Mouse (Mus musculus) cerebellum, postnatal 14 days (tissue): ENCODE measurements at regions not wholly inside any gene's neighbourhood (a gene's known extent, or its start where the extent isn't known, plus 50 kb on each side); places are given as distances from the start of the nearest gene placed in this dataset.
"Not testable (repeated sequence)": the region's sequence is repeated elsewhere in the genome, so short reads cannot be mapped to it uniquely, and the experiment has no call there.

Experiments used
- DNase-seq, 2 experiments: peaks; one replicate each; pipeline ENCODE4 v3.0.0; 2021; ENCODE audit warnings: mixed read lengths in 2 of 2

DNA sequence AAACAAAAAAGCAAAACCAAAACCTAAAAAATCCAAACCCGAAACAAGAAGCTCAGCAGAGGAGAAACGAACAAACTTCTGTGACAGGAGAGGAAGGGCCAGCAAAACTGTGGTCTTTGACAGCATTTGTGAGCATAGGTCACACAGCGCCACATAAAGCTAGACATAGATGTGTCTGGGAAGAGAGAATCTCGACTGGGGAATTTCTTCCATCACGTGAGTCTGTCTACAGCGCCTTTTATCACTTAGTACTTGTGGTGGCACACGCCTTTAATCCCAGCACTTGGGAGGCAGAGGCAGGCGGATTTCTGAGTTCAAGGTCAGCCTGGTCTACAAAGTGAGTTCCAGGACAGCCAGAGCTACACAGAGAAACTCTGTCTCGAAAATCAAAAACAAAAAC lies 250.2 kb upstream of the Tgfbr2 start:
- DNase-seq, result not testable (repeated sequence)

- no peak for DNase-seq
Observed at GRCm38 (mm10) chr9:116415021-116415420, 239.9 kb upstream of the Tgfbr2 start.

GRCm38 (mm10) chr9:116411067-116411466 lies 235.9 kb upstream of the Tgfbr2 start:
- no peak for DNase-seq

DNA sequence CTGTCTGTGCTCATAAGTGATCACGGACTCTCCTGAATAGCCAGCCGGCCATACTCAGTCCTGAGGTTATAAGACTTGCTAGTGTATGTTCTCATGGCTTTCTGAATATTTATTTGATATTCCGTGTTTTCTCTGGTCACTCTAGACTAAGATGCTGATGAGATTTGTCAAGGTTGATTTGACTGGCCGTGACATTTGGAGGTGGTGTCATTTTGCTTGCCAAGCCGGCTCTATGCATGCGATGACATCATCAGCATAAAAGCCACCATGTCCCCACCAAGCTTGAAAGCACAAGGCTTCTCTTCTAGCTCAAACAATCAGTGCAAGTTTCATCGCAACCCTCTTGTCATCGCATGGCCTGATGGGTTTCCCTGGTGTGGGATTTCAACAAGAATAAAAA lies 235.3 kb upstream of the Tgfbr2 start:
- DNase-seq, result no peak

- no peak for DNase-seq
Observed at GRCm38 (mm10) chr9:116408116-116408515, 233.0 kb upstream of the Tgfbr2 start.

- DNase-seq, result no peak
Observed at GRCm38 (mm10) chr9:116405051-116405450, 229.9 kb upstream of the Tgfbr2 start.

DNA sequence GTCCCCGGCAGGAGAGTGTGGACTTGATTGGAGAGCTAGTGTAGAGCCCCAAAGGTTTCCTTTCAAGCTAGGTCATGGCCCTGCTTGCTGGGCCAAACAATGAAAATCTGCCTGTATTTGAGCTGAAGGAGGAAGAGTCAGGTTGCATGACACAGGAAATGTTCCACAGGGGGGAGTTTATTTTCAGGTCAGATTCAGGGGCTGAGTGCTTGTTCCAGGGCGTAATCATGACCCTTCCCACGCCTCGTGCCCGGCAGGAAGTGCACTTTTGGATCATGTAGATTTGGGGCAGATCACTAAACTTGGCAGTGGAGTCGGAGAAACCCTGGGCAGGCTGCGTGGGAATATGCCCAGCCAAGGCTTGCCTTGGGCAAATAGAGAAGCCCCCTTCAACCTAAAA lies 226.7 kb upstream of the Tgfbr2 start:
- no peak for DNase-seq

GRCm38 (mm10) chr9:116400270-116400669 lies 225.1 kb upstream of the Tgfbr2 start:
- no peak for DNase-seq

DNA sequence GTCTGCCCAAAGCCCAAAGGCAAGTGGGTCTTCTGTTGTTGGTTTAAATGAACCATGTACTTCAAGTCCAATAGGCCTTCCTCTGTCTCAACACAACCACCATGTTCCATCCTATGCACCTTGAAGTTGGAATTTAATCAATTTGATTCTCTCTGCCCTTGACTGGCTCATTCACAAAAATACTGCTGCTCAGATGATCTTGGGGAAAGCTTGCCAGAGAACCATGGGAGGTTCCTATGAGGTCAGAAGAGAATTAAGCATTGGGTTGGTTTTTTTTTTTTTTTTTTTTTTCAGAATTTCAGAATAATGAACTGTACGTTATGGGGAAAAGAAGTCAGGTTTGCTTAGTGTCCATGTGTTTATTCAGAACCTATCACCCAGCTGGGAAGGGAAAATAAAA lies 224.1 kb upstream of the Tgfbr2 start:
- peak in 1 of 2 experiments; percentile 47 for DNase-seq

- no peak for DNase-seq
Observed at GRCm38 (mm10) chr9:116392258-116392657, 217.1 kb upstream of the Tgfbr2 start.

DNA sequence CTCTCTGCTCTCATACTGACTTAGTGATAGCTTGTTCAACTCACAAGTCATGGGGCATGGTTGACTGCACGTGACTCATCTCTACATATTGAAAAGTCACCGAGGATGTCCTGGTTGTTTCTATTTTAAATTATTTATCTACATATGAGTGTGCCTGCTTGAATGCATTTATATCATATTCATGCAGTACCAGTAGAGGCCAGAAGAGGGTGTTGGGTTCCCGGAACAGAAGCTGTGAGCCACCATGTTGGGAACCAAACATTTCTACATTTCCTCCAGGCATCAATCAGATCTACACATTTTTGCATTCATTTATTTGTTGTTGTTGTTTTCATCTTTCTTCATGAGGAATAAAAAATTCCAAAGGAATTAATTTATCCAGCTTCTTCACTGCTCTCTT lies 214.6 kb upstream of the Tgfbr2 start:
- no peak for DNase-seq

GRCm38 (mm10) chr9:116388863-116389262 lies 213.7 kb upstream of the Tgfbr2 start:
- DNase-seq, result no peak

GRCm38 (mm10) chr9:116388025-116388424 lies 212.9 kb upstream of the Tgfbr2 start:
- no peak for DNase-seq

- DNase-seq, result peak; percentile 47 to 73
Observed at GRCm38 (mm10) chr9:116384176-116385076, 209.3 kb upstream of the Tgfbr2 start.

DNA sequence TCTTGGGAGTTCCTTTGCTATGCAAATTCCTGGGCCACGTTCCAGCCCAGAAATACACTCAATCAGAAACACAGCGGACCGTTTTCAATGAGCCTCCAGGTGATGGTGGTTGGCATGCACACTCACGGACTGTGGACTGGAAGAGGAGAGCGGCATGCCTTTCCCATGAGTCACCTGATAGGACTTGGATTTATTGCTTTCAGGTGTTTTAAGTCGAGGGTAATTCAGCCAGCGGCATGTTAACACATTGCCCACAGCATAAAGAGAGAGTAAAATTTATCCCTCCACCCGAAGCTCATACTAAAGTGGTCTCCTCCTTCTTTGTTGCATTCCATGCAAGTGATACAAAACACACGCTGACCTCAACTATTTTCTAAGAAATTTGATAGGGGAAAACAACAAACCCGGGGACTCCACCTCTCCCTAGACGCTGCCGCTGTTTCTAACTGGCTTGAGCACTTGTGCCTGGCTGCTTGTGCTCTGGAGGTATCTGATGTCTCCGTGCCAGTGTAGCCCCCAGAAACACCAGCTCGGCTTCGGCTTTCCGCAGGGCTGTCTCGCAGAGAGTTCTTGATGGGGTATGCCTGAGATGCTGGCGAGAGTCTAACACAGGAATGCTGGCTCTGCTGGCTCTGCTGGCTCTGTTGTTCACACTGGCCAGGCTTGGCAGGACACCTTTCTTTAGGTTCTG lies 208.4 kb upstream of the Tgfbr2 start:
- DNase-seq, result peak in 1 of 2 experiments; percentile 27

- peak; percentile 54 to 75 for DNase-seq
Observed at GRCm38 (mm10) chr9:116377706-116378105, 202.5 kb upstream of the Tgfbr2 start.

GRCm38 (mm10) chr9:116375658-116376357 lies 200.6 kb upstream of the Tgfbr2 start:
- peak; percentile 40 to 57 for DNase-seq

- no peak for DNase-seq
Observed at GRCm38 (mm10) chr9:116374343-116374742, 199.2 kb upstream of the Tgfbr2 start.

GRCm38 (mm10) chr9:116373396-116373795 lies 198.2 kb upstream of the Tgfbr2 start:
- no peak for DNase-seq

DNA sequence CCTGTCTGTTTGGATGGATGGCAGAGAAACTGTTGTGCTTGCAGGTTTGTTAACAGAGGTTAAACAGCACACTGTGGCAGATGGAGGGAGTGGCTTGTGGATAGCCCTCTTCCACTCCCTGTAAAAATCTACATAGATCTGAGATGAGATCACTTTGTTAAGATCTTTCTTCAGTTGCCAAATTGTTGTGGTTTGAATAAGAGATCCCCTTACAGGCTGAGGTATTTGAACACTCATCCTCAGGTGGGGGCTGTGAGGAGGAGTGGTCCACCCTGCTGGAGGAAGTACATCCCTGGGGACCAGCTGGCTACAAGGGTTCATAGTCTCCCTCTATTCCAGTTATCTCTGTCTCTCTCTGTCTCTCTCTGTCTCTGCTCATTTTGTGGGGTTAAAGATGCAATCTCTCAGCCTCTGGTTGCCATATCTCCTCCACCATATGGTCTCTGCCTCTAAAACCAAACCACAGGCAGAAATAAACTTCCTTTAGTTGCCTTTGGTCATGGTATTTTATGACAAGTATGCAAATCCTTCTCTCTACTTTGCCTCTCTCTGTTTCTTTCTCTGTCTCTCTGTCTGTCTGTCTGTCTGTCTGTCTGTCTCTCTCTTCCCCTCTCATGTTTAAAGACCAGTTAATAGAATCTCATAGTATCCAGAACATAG lies 194.0 kb upstream of the Tgfbr2 start:
- DNase-seq, result no peak

DNA sequence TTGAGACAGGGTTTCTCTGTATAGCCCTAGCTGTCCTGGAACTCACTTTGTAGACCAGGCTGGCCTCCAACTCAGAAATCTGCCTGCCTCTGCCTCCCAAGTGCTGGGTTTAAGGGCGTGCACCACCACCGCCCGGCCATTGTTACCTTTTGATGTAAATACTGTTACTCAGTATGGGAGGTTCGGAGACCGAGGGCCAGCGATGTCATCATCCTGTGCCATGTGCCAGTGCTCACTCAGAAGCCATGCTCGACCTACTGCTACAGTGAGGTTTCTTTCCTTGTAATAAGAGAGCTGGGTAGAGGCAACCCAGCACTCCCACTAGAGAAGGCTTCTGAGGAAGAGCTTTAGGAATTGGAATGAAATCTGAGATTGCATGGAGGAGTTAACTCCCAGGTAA lies 191.6 kb upstream of the Tgfbr2 start:
- DNase-seq, result no peak

- DNase-seq, result no peak
Observed at GRCm38 (mm10) chr9:116366193-116366592, 191.0 kb upstream of the Tgfbr2 start.

GRCm38 (mm10) chr9:116365701-116366100 lies 190.5 kb upstream of the Tgfbr2 start:
- no peak for DNase-seq
